Mouse (Mus musculus) cerebellum, adult 2 months (tissue): ENCODE measurements around the gene Fam92b. TPM values are rescaled to one million over a fixed set of nuclear protein-coding genes. Genes with fewer than 3 reads are reported as not detected.

Experiments
- DNase-seq, 2 experiments: peaks; one replicate each; pipeline ENCODE4 v3.0.0; 2021
- H3K27ac ChIP-seq: fragments of 200-500 bp; 2 replicates; pipeline ENCODE4 v1.5.1; 2012; ENCODE audit warnings: low read length, control low read depth, inconsistent platforms; ENCODE audit not compliant: insufficient read depth
- H3K27me3 ChIP-seq: fragments of 200-500 bp; 2 replicates; pipeline ENCODE4 v1.6.1; 2012; ENCODE audit warnings: inconsistent platforms, mild to moderate bottlenecking, low read length, moderate library complexity; ENCODE audit not compliant: control insufficient read depth, insufficient read depth
- H3K4me1 ChIP-seq: fragments of 200-500 bp; 2 replicates; pipeline ENCODE4 v1.6.1; 2011; ENCODE audit warnings: low read length; ENCODE audit not compliant: control insufficient read depth, insufficient read depth
- H3K4me3 ChIP-seq: fragments of 200-500 bp; replicated peaks from 2 replicates; pipeline ENCODE3; 2011; ENCODE audit warnings: mild to moderate bottlenecking, low read depth, low read length, control low read depth; ENCODE audit not compliant: insufficient read depth
- CTCF ChIP-seq: fragments of 200-500 bp; IDR thresholded peaks from 2 replicates; pipeline ENCODE4 v1.5.1; 2011; ENCODE audit warnings: low read depth, mild to moderate bottlenecking, control low read depth, low read length, moderate library complexity, borderline replicate concordance; ENCODE audit not compliant: insufficient read depth
- POLR2A ChIP-seq: fragments of 200-500 bp; IDR thresholded peaks from 2 replicates; pipeline ENCODE4 v1.6.1; 2011; ENCODE audit warnings: low read length, control low read depth, borderline replicate concordance; ENCODE audit not compliant: insufficient read depth
- WGBS: fragments of 180-500 bp; shearing (Covaris S2); methylation state at CpG from one replicate; pipeline ENCODE4 v1.1.7; 2018; 5-methylcytosine and 5-hydroxymethylcytosine counted together
- polyA plus RNA-seq: library from polyadenylated mRNA; depleted of rRNA; stranded (reverse); fragments of >200 nt; gene quantifications from 2 replicates; pipeline ENCODE4 v1.2.3, GENCODE M21; 2012; rRNA removed

Gene Fam92b
- polyA plus RNA-seq: 1.8 and 3.3 TPM in 2 replicates

DNA sequence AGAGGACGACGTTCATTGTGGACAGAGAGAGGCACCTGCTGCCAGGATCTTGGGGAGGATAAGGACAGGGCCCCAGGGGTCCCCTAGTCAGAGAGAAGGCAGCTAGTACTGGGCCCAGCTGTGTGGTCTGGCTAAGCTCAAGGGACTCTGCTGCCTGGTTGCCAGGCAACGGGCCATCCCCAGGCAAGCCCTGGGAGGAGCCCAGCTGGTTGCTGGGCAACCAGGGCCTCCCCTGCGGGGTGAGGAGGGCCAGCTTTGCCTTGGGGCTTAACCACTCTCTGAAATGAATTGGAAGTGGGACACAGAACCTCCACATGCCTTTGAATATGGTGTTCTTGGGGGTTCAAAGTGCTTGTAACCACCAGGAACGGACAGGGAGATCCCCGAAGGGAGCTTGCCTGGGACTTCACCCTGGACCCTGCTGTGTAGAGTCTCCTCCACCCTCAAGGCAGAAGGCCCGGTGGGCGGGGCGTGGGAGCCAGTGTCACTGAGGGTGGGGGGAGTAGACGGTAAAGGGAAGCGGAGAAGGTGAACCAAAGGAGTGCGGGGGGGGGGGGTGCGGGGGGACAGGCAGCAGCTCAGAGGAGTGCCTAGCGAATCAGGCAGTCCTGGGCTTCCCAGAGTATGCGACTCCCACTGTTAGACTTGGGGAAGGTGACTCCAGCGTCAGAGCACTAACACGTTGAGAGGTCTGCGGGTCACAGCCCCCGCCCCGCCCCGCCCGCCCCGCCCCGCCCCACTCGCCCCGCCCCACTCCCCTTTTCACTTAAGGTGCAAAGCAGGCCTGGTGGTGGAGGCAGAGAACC is at the start of gene Fam92b:
Fam92b (minus strand) TSS at position 149 of the 806 bp plus-strand sequence.
- Histone ChIP-seq H3K4me1 (peaks cover 18% of the 10 kb centered on the region), H3K27me3 (no peaks in the 10 kb centered on the region), H3K4me3 (no peak within 1 kb of the TSS), H3K27ac (no peak within 1 kb of the TSS)
- TF ChIP-seq POLR2A (no peak), CTCF (no peak)
- DNase-seq: peak in 1 of 2 experiments; percentile 63
- WGBS: 11% methylated on average over 25 of the region's 26 CpGs

- Histone ChIP-seq H3K4me1 (no peaks in the 10 kb centered on the region; the same call in 1 of the 2 replicates), H3K27ac (no peak overlapping the region), H3K4me3 (no peak overlapping the region), H3K27me3 (no peaks in the 10 kb centered on the region)
- TF ChIP-seq CTCF: no peak
- TF ChIP-seq POLR2A: no peak
- 70% methylated on average over 10 of the region's 10 CpGs for WGBS
- DNase-seq: no peak
These were observed 48.3 kb upstream of the Fam92b start for GRCm38 (mm10) chr8:120225421-120226151.

DNA sequence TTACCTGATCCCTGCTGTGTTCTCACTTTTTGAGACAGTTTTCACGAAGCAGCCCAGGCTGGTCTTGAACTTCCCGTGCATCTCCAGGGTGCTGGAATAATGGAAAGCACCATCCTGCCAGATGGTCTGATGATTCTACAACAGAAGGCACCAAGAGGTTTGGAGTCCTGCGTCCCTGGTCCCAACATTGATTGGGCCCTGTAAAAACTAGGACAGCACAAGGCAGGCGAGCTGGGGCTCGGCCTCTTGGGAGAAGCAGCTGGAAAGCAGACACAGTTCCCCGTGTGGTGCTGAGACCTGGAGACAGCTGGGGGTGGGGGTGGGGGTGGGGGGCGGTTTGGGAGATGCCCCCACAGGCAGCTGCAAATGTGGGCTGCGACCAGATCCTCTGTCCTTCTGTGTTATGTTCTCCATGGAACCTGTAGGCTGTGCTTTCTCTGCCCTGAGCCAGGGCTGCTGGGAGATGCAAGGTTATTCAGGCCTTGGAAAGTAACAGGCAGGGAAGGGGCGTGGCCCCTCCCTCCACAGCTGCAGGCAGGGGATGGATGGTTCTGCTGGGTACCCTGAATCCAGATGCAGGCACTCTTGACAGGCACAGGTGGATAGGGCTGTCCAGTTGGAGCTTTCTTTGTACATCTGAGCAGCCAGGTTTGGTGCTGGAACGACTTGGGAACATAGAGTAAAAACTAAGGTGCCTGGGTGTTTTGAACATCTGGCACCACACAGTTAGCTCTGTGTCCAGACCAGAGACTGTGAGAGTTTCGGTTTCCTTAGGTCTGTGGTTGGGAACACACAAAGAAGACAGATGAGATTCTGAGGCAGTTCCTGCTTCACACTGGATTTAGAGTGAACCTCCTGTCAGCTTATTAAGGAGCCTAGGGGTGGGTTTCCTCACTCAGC is 47.5 kb upstream of the Fam92b start:
- 68% methylated on average over 10 of the region's 11 CpGs for WGBS
- TF ChIP-seq CTCF (no peak), POLR2A (no peak)
- DNase-seq: no peak
- no peaks in the 10 kb centered on the region; the same call in 1 of the 2 replicates for H3K4me1 ChIP-seq
- H3K27me3 ChIP-seq: no peaks in the 10 kb centered on the region
- H3K27ac ChIP-seq: no peak overlapping the region
- H3K4me3 ChIP-seq: no peak overlapping the region

DNA sequence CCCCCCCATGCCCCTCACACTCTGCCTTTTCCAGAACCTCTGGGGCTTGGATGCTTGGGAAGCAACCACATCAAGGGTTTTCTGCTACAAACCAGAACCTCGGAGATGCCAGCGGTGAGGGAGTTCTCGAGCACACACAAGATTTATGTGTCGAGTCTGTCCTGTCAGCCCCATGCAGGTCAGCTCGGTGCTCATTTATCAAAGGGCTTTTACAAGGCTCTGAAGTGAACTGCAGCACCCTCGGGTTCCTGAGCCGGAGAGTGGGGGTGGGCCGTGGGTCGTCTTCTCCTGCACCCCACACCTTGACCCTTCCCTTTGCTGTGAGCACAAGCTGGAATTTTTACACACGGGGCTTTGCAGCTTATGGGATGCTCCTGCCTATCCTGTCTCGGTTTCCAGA is 45.3 kb upstream of the Fam92b start:
- TF ChIP-seq POLR2A (no peak), CTCF (no peak)
- no peaks in the 10 kb centered on the region; the same call in 1 of the 2 replicates for H3K4me1 ChIP-seq
- DNase-seq: no peak
- H3K4me3 ChIP-seq: no peak overlapping the region
- WGBS: 90% methylated on average over 11 of the region's 11 CpGs
- H3K27ac ChIP-seq: no peak overlapping the region
- H3K27me3 ChIP-seq: no peaks in the 10 kb centered on the region

GRCm38 (mm10) chr8:120216855-120217830 is 39.9 kb upstream of the Fam92b start:
- Histone ChIP-seq H3K4me1 (peaks cover 18% of the 10 kb centered on the region), H3K27ac (no peak overlapping the region), H3K4me3 (no peak overlapping the region), H3K27me3 (no peaks in the 10 kb centered on the region)
- no peak for TF ChIP-seq CTCF
- TF ChIP-seq POLR2A: no peak
- no peak for DNase-seq
- WGBS: 70% methylated on average over 12 of the region's 13 CpGs

- no peak overlapping the region for H3K27ac ChIP-seq
- no peaks in the 10 kb centered on the region for H3K27me3 ChIP-seq
- WGBS: 60% methylated on average over 7 of the region's 7 CpGs
- TF ChIP-seq POLR2A (no peak), CTCF (no peak)
- peaks cover 18% of the 10 kb centered on the region for H3K4me1 ChIP-seq
- DNase-seq: peak; percentile 38 to 54
- H3K4me3 ChIP-seq: no peak overlapping the region
These were observed 38.3 kb upstream of the Fam92b start for GRCm38 (mm10) chr8:120215416-120216141.
